Mouse (Mus musculus) limb, embryonic 13.5 days (tissue): ENCODE measurements around the gene Slc25a38. TPM values are rescaled to one million over a fixed set of nuclear protein-coding genes. Genes with fewer than 3 reads are reported as not detected.

Experiments
- ATAC-seq: fragments of 200-750 bp; cut with Nextera tagmentation; 2 replicates; pipeline ENCODE4 v1.8.0; 2017; ENCODE audit warnings: low read depth, moderate number of reproducible peaks, moderate TSS enrichment; ENCODE audit not compliant: low FRiP score
- H3K27ac ChIP-seq: fragments of 300-500 bp; sonication (generic); 2 replicates; pipeline ENCODE4 v1.5.1; 2015; ENCODE audit warnings: inconsistent platforms, mild to moderate bottlenecking, moderate library complexity
- H3K27me3 ChIP-seq: fragments of 300-500 bp; sonication (generic); 2 replicates; pipeline ENCODE4 v1.6.1; 2015; ENCODE audit warnings: mild to moderate bottlenecking, inconsistent platforms
- H3K36me3 ChIP-seq: fragments of 300-500 bp; sonication (generic); 2 replicates; pipeline ENCODE4 v1.6.1; 2015; ENCODE audit warnings: inconsistent platforms, mild to moderate bottlenecking, moderate library complexity
- H3K4me1 ChIP-seq: fragments of 300-500 bp; sonication (generic); 2 replicates; pipeline ENCODE4 v1.6.1; 2015; ENCODE audit warnings: inconsistent platforms
- H3K4me2 ChIP-seq: fragments of 300-500 bp; sonication (generic); replicated peaks from 2 replicates; pipeline ENCODE4 v1.6.1; 2015; ENCODE audit warnings: inconsistent platforms, mild to moderate bottlenecking, moderate library complexity
- H3K4me3 ChIP-seq: fragments of 300-500 bp; sonication (generic); 2 replicates; pipeline ENCODE4 v1.5.1; 2015; ENCODE audit warnings: moderate library complexity, mild to moderate bottlenecking, inconsistent platforms
- H3K9ac ChIP-seq: fragments of 300-500 bp; sonication (generic); 2 replicates; pipeline ENCODE4 v1.6.1; 2015; ENCODE audit warnings: mild to moderate bottlenecking, inconsistent platforms
- H3K9me3 ChIP-seq: fragments of 300-500 bp; sonication (generic); 2 replicates; pipeline ENCODE4 v1.6.1; 2016; ENCODE audit warnings: inconsistent platforms
- WGBS: fragments of 180-500 bp; shearing (Covaris S2); methylation state at CpG from one replicate; pipeline ENCODE4 v1.1.7; 2015; 5-methylcytosine and 5-hydroxymethylcytosine counted together
- polyA plus RNA-seq: library from polyadenylated mRNA; unstranded; fragments of >200 nt; fragmentation: Nextera tagmentation; extraction: Ambion mirVana; gene quantifications from 2 replicates; pipeline ENCODE4 v1.2.1, GENCODE M21; 2015

Slc25a38 gene
- polyA plus RNA-seq, 1 experiment from 2014 or later, result 34.0 TPM

DNA sequence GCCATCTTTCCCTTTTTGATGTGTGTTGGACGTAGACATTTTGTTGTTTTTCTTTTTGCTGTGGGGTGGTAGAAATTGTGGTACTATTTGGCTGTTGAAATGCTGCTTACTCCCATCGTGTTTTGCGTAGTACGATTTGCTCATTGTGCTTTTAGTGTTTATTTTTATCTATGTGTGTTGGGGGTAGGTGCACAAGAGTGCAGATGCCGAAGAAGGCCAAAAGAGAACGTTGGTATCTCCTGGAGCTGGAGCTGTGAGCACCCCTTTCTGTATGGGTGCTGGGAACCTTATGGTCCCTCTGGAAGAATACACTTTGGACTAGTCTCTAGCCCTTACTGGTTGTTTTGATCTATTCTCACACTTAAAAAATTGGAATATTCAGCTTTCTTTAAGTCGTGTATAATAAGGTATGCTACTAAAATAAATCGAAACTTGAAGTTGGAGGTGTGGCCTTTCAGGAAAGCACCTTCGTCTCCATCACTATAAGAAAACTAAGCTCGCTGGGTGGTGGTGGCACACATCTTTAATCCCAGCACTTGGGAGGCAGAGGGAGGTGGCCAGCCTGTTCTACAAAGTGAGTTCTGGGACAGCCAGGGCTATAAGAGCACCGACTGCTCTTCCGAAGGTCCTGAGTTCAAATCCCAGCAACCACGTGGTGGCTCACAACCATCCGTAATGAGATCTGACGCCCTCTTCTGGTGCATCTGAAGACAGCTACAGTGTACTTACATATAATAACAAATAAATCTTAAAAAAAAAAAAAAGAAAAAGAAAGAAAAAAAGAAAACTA, 1.2 kb downstream of the Slc25a38 start:
- Histone ChIP-seq H3K27ac (peak overlapping the region; percentile 94), H3K9ac (peak overlapping the region; percentile 75; the same call in 1 of the 2 replicates)

GRCm38 (mm10) chr9:120112472-120112871, 2.3 kb downstream of the Slc25a38 start:
- ATAC-seq, result no peak
- 90% methylated on average over 6 of the region's 6 CpGs for WGBS
- Histone ChIP-seq H3K27me3 (no peaks in the 10 kb centered on the region), H3K4me2 (no peak overlapping the region), H3K27ac (no peak overlapping the region), H3K4me3 (no peak overlapping the region), H3K4me1 (peaks cover 7% of the 10 kb centered on the region; the same call in 1 of the 2 replicates), H3K9ac (no peak overlapping the region), H3K9me3 (no peaks in the 10 kb centered on the region), H3K36me3 (peaks cover 10% of the 10 kb centered on the region)

More for the DNA sequence above, 1.2 kb downstream of the Slc25a38 start:
- no peaks in the 10 kb centered on the region for H3K27me3 ChIP-seq
- peaks cover 7% of the 10 kb centered on the region; the same call in 1 of the 2 replicates for H3K4me1 ChIP-seq
- no peak for ATAC-seq
- H3K36me3 ChIP-seq, result no peaks in the 10 kb centered on the region
- 82% methylated on average over 15 of the region's 15 CpGs for WGBS
- peak overlapping the region; percentile 75 for H3K4me2 ChIP-seq
- peak overlapping the region; percentile 87 for H3K4me3 ChIP-seq
- H3K9me3 ChIP-seq, result no peaks in the 10 kb centered on the region

DNA sequence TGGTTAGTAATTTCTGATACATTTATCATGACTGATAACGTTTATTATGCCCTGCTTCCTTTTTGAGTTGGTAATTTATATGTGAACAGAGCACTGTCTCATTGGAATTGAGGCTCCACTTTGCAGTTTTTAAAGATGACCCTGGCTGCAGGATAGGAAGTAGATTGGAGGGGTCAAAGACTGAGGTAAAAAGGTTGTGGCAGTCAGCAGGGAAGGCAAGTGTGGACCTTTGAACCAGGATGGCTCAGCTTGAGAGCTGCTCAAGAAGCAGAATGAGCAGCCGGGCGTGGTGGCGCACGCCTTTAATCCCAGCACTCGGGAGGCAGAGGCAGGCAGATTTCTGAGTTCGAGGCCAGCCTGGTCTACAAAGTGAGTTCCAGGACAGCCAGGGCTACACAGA, 3.3 kb downstream of the Slc25a38 start:
- Histone ChIP-seq H3K4me3 (no peak overlapping the region), H3K27ac (no peak overlapping the region), H3K9me3 (no peaks in the 10 kb centered on the region), H3K4me1 (peaks cover 7% of the 10 kb centered on the region; the same call in 1 of the 2 replicates), H3K27me3 (no peaks in the 10 kb centered on the region), H3K36me3 (peaks cover 19% of the 10 kb centered on the region), H3K9ac (no peak overlapping the region), H3K4me2 (no peak overlapping the region)
- WGBS, result 98% methylated on average over 7 of the region's 7 CpGs
- no peak for ATAC-seq

DNA sequence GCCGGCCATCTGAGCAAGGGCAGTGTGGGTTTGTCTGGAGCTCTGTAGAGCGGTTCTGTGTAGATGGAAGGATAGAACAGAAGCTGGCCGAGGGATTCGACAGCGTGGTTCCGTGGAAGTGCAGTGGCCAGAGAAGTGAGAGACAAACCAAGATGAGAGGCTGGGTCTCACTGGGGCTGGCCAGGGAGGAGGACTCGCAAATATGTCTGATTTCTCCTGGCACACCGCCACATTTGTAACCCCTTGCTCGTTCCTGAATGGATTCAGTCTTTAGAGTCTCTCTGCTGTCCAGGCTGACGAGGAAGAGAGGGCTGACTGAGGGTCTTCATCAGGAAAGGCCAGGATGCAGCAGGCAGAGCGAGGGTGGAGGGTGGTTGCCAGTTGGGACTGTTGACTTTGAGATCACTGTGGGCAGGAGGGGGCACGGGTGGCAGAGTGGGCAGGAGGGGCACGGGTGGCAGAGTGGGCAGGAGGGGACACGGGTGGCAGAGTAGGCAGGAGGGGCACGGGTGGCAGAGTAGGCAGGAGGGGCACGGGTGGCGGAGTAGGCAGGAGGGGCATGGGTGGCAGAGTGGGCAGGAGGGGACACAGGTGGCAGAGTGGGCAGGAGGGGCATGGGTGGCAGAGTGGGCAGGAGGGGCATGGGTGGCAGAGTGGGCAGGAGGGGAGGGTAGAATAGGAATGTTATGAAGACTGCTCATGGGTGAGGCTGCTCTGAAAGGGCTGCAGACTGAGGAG, 4.0 kb downstream of the Slc25a38 start:
- Histone ChIP-seq H3K9ac (no peak overlapping the region), H3K4me1 (peaks cover 7% of the 10 kb centered on the region; the same call in 1 of the 2 replicates), H3K27me3 (no peaks in the 10 kb centered on the region), H3K9me3 (no peaks in the 10 kb centered on the region), H3K36me3 (peaks cover 26% of the 10 kb centered on the region), H3K27ac (no peak overlapping the region), H3K4me3 (no peak overlapping the region), H3K4me2 (no peak overlapping the region)
- WGBS, result 90% methylated on average over 17 of the region's 17 CpGs
- ATAC-seq, result no peak

GRCm38 (mm10) chr9:120114789-120115151, 4.6 kb downstream of the Slc25a38 start:
- H3K27me3 ChIP-seq, result no peaks in the 10 kb centered on the region
- 0 out of 2 replicates have a peak overlapping the region, but pooled peaks have one; percentile 4 for H3K9ac ChIP-seq
- H3K36me3 ChIP-seq, result peaks cover 32% of the 10 kb centered on the region
- no peaks in the 10 kb centered on the region for H3K9me3 ChIP-seq
- H3K4me1 ChIP-seq, result peaks cover 7% of the 10 kb centered on the region; the same call in 1 of the 2 replicates
- WGBS, result 91% methylated on average over 2 of the region's 2 CpGs
- H3K4me3 ChIP-seq, result no peak overlapping the region
- H3K4me2 ChIP-seq, result no peak overlapping the region
- H3K27ac ChIP-seq, result no peak overlapping the region
- ATAC-seq, result no peak

DNA sequence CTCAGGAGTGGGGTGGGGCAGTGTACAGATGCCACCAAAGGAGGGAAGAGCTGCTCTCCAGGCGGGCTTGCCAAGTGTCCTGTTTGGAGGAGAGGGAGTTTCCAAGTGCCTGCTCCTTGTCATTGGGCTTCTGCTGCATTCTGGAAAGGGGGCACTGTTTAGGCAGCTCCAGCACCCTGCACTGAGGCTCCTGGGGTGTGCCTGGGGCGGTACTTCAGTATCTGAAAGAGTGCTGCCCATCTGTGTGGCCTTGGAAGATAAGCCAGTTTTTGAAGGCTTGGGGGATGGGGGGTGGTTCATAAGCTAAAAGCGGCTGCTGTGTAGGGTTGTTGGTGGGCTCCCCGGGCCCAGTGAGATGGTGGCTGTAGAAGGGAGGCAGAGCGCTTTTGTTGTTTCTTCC, 5.4 kb downstream of the Slc25a38 start:
- no peak for ATAC-seq
- Histone ChIP-seq H3K36me3 (peaks cover 40% of the 10 kb centered on the region), H3K4me1 (peaks cover 7% of the 10 kb centered on the region; the same call in 1 of the 2 replicates), H3K27me3 (no peaks in the 10 kb centered on the region), H3K4me2 (no peak overlapping the region), H3K9ac (no peak overlapping the region; the same call in 1 of the 2 replicates), H3K4me3 (no peak overlapping the region), H3K9me3 (no peaks in the 10 kb centered on the region), H3K27ac (no peak overlapping the region)
- WGBS, result 85% methylated on average over 5 of the region's 5 CpGs

DNA sequence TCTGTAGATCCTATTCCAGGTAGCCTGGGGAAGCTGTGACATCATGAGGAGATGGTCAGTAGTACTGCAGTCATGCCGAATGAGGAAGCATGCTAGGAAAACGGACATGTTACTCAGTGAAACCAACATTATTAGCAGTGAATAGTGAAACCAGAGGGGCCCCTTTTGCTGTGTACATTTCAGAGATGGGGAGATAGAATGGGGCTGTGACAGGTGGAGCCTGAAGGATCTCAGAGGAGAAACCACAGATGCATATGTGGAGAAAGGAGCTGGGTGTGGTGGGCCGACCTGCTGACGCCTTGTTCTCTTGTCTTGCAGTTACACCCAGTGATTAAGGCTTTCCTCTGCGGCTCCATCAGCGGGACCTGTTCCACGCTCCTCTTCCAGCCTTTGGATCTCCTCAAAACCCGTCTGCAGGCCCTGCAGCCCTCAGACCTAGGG, 6.0 kb downstream of the Slc25a38 start:
- Histone ChIP-seq H3K9me3 (no peaks in the 10 kb centered on the region), H3K27ac (no peak overlapping the region), H3K36me3 (peaks cover 46% of the 10 kb centered on the region), H3K9ac (no peak overlapping the region; the same call in 1 of the 2 replicates), H3K27me3 (no peaks in the 10 kb centered on the region), H3K4me3 (no peak overlapping the region), H3K4me1 (peaks cover 4% of the 10 kb centered on the region; the same call in 1 of the 2 replicates), H3K4me2 (no peak overlapping the region)
- WGBS, result 84% methylated on average over 8 of the region's 8 CpGs
- no peak for ATAC-seq

GRCm38 (mm10) chr9:120118212-120118611, 8.0 kb downstream of the Slc25a38 start:
- no peak overlapping the region for H3K27ac ChIP-seq
- no peaks in the 10 kb centered on the region for H3K4me1 ChIP-seq
- ATAC-seq, result no peak
- H3K9me3 ChIP-seq, result no peaks in the 10 kb centered on the region
- no peak overlapping the region for H3K4me2 ChIP-seq
- H3K36me3 ChIP-seq, result peaks cover 61% of the 10 kb centered on the region
- no peaks in the 10 kb centered on the region for H3K27me3 ChIP-seq
- WGBS, result 87% methylated on average over 4 of the region's 4 CpGs
- H3K4me3 ChIP-seq, result no peak overlapping the region
- H3K9ac ChIP-seq, result peak overlapping the region; percentile 13; the same call in 1 of the 2 replicates

GRCm38 (mm10) chr9:120120503-120120902, 10.3 kb downstream of the Slc25a38 start:
- H3K36me3 ChIP-seq, result peaks cover 74% of the 10 kb centered on the region
- no peaks in the 10 kb centered on the region for H3K4me1 ChIP-seq
- no peaks in the 10 kb centered on the region for H3K27me3 ChIP-seq
- H3K27ac ChIP-seq, result no peak overlapping the region
- no peak overlapping the region for H3K4me2 ChIP-seq
- H3K9me3 ChIP-seq, result no peaks in the 10 kb centered on the region
- no peak overlapping the region for H3K9ac ChIP-seq
- ATAC-seq, result no peak
- H3K4me3 ChIP-seq, result no peak overlapping the region
- 91% methylated on average over 7 of the region's 7 CpGs for WGBS

DNA sequence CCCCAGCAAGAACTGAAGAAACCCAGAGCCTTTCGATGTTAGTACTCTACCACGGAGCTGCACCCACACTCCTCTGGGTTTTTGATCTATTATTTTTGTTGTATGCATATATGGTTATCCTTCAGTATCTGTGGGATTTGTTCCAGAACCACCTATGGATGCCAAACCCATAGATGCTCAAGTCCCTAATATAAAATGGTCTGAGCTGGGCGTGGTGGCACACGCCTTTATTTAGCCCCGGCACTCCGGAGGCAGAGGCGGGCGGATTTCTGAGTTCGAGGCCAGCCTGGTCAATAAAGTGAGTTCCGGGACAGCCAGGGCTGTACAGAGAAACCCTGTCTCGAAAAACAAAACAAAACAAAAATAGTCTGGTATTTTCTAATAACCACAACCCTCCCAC, 16.7 kb downstream of the Slc25a38 start:
- H3K9me3 ChIP-seq, result no peaks in the 10 kb centered on the region
- H3K4me3 ChIP-seq, result peak overlapping the region; percentile 39
- peaks cover 57% of the 10 kb centered on the region for H3K36me3 ChIP-seq
- peak overlapping the region; percentile 64 for H3K9ac ChIP-seq
- peak; percentile 9; the same call in 1 of the 2 replicates for ATAC-seq
- WGBS, result 55% methylated on average over 11 of the region's 11 CpGs
- peaks cover 15% of the 10 kb centered on the region for H3K4me1 ChIP-seq
- H3K4me2 ChIP-seq, result peak overlapping the region; percentile 59
- H3K27ac ChIP-seq, result peak overlapping the region; percentile 71; the same call in 1 of the 2 replicates
- H3K27me3 ChIP-seq, result no peaks in the 10 kb centered on the region

- Histone ChIP-seq H3K9ac (peak within 1 kb of the TSS; percentile 100), H3K27ac (peak within 1 kb of the TSS; percentile 89), H3K4me1 (peaks cover 15% of the 10 kb centered on the region), H3K4me3 (peak within 1 kb of the TSS; percentile 100), H3K36me3 (peaks cover 59% of the 10 kb centered on the region), H3K9me3 (no peaks in the 10 kb centered on the region), H3K4me2 (peak within 1 kb of the TSS; percentile 84), H3K27me3 (no peaks in the 10 kb centered on the region)
- WGBS, result under 1% methylated on average over 72 of the region's 72 CpGs
- ATAC-seq, result peak; percentile 97
These were observed 17.5 kb downstream of the Slc25a38 start, which contains the start of gene Rpsa for GRCm38 (mm10) chr9:120127538-120128251. Gene Rpsa (plus strand): TSS chr9:120127689.
